26 mouse cellular contexts compared by ENCODE assay signal in the genomic region with DNA sequence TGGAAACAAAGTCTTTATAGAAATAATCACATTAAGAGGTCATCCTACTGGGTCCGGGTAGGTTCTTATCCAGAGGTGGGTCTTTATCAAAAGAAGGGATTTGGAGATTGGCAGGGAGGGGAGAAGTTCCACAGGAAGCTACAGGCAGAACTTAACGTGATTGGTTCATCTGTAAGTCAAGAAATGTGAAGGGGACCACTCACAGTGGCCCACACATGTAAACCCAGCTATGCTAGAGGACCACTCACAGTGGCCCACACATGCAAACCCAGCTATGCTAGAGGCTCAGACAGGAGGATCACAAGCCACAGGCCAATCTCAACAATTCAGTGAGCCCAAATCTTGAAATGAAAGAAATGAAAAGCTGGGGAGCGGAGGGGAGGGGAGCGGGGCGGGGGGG.
DNase-seq lines count a peak whose midpoint lies in the region; ATAC-seq and TF ChIP-seq lines count a peak whose summit lies in the region.
"Had no signal": no experiment of that assay in that cellular context is flagged by ENCODE, and none has a peak within 500 bp of the region (broad histone marks: within the 10 kb centered on the region; RNA-seq: fewer than 3 reads in every experiment).

No protein-coding gene starts in this region.

- H3K27ac ChIP-seq in ES-Bruce4 (ENCODE audit: insufficient read depth, low read length): no peak overlapping the region
- no peak overlapping the region for H3K27ac ChIP-seq in left cerebral cortex, adult 2 months
- no peak overlapping the region for H3K27ac ChIP-seq in intestine, postnatal 0 days (ENCODE audit: low read depth, low read length)
- H3K27ac ChIP-seq: embryonic facial prominence, embryonic 13.5 days; embryonic facial prominence, embryonic 15.5 days; forebrain, embryonic 10.5 days; forebrain, embryonic 12.5 days had no signal

- ATAC-seq in intestine, postnatal 0 days: no peak
- ATAC-seq: activated CD4-positive, CD25-positive, alpha-beta regulatory T cell, adult 4 months; CD4-positive, CD25-positive, alpha-beta regulatory T cell, adult 4 months; forebrain, embryonic 14.5 days; forebrain, embryonic 16.5 days; Patski had no signal

- H3K9ac ChIP-seq in ES-Bruce4 (ENCODE audit: low read depth, poor library complexity, severe bottlenecking): peak overlapping the region; percentile 49; the same call in 1 of the 2 replicates
- H3K9ac ChIP-seq in intestine, postnatal 0 days (ENCODE audit: low read depth, low read length): no peak overlapping the region
- H3K9ac ChIP-seq: embryonic facial prominence, embryonic 13.5 days; embryonic facial prominence, embryonic 15.5 days; forebrain, embryonic 12.5 days had no signal

- intact Hi-C loops in left cerebral cortex, adult 2 months (cut with DNase I): no loop called here

- peak; percentile 13 for DNase-seq in A20 (ENCODE audit: low read depth, low spot score)
- peak; percentile 69 for DNase-seq in R1 (ENCODE audit: low read depth, low spot score)
- DNase-seq in embryo, embryonic 11 days: no peak
- no peak for DNase-seq in left cerebral cortex, adult 2 months (ENCODE audit: extremely low spot score in 1 of 2, low spot score in 2 of 2)
- DNase-seq: adrenal gland, adult 8-10 months; adrenal gland, postnatal 14 days; adrenal gland, postnatal 36 days; B cell, adult 2 months; cerebellum, adult 11-12 months; cerebellum, adult 2 months; cerebellum, adult 9-10 months; cerebellum, postnatal 10 days; cerebellum, postnatal 25 days had no signal

- H3K4me1 ChIP-seq in ES-Bruce4 (ENCODE audit: control insufficient read depth, insufficient read depth, low read length): no peaks in the 10 kb centered on the region
- H3K4me1 ChIP-seq in intestine, postnatal 0 days (replicated peaks; ENCODE audit: control insufficient read depth, insufficient read depth, low read length): no peaks in the 10 kb centered on the region
- H3K4me1 ChIP-seq: embryonic facial prominence, embryonic 15.5 days had no signal

- TF ChIP-seq CTCF in ES-Bruce4 (IDR thresholded peaks at IDR 0.05; ENCODE audit: low read depth, low read length): no peak
- no peak for TF ChIP-seq CTCF in left cerebral cortex, adult 2 months (IDR thresholded peaks at IDR 0.05)
- TF ChIP-seq CTCF in intestine, postnatal 0 days (IDR thresholded peaks at IDR 0.05; ENCODE audit: low read depth): no peak

- 0 out of 2 replicates have a peak overlapping the region, but pooled peaks have one; percentile 32 for H3K4me3 ChIP-seq in ES-Bruce4 (ENCODE audit: low read depth, low read length)
- no peak overlapping the region for H3K4me3 ChIP-seq in left cerebral cortex, adult 2 months
- H3K4me3 ChIP-seq in intestine, postnatal 0 days (ENCODE audit: low read depth, low read length): no peak overlapping the region
- H3K4me3 ChIP-seq: embryonic facial prominence, embryonic 13.5 days; embryonic facial prominence, embryonic 15.5 days; erythroblast, embryonic 14.5 days; forebrain, embryonic 10.5 days; forebrain, embryonic 12.5 days had no signal

- no peak overlapping the region for H3K4me2 ChIP-seq in intestine, postnatal 0 days (replicated peaks; ENCODE audit: low read depth)
- H3K4me2 ChIP-seq: embryonic facial prominence, embryonic 13.5 days; embryonic facial prominence, embryonic 15.5 days; forebrain, embryonic 12.5 days had no signal

- no peaks in the 10 kb centered on the region for H3K27me3 ChIP-seq in ES-Bruce4 (ENCODE audit: control insufficient read depth, insufficient read depth, low read length, poor library complexity, severe bottlenecking)
- H3K27me3 ChIP-seq in intestine, postnatal 0 days (replicated peaks; ENCODE audit: control insufficient read depth, insufficient read depth, low read length): no peaks in the 10 kb centered on the region
- H3K27me3 ChIP-seq: CH12.LX; embryonic facial prominence, embryonic 13.5 days; embryonic facial prominence, embryonic 15.5 days; forebrain, embryonic 12.5 days; Patski had no signal

- WGBS in intestine, postnatal 0 days: 76% methylated on average over 5 of the region's 5 CpGs

- TF ChIP-seq EP300 in ES-Bruce4 (IDR thresholded peaks at IDR 0.05; ENCODE audit: insufficient read depth, low read depth, low read length): no peak

- H3K36me3 ChIP-seq in ES-Bruce4 (ENCODE audit: control insufficient read depth, insufficient read depth, low read length, poor library complexity, severe bottlenecking): no peaks in the 10 kb centered on the region
- no peaks in the 10 kb centered on the region for H3K36me3 ChIP-seq in intestine, postnatal 0 days (ENCODE audit: control insufficient read depth, insufficient read depth)
- H3K36me3 ChIP-seq: embryonic facial prominence, embryonic 13.5 days; embryonic facial prominence, embryonic 15.5 days; forebrain, embryonic 10.5 days; forebrain, embryonic 12.5 days had no signal

- no peaks in the 10 kb centered on the region for H3K9me3 ChIP-seq in ES-Bruce4 (replicated peaks; ENCODE audit: control insufficient read depth, insufficient read depth, low read length, poor library complexity, severe bottlenecking)
- H3K9me3 ChIP-seq in intestine, postnatal 0 days (ENCODE audit: control insufficient read depth): no peaks in the 10 kb centered on the region
- H3K9me3 ChIP-seq: embryonic facial prominence, embryonic 13.5 days; embryonic facial prominence, embryonic 15.5 days; forebrain, embryonic 10.5 days; forebrain, embryonic 12.5 days had no signal

- TF ChIP-seq POLR2A in ES-Bruce4 (IDR thresholded peaks at IDR 0.05; ENCODE audit: insufficient read depth, low read length): no peak

Comparison
In these comparisons a context has a peak if more than half of its experiments do, and no peak if none do; other contexts are left out.
1. DNase-seq: peak in A20 (single experiment) and R1 (single experiment); none in embryo, embryonic 11 days (single experiment) and left cerebral cortex, adult 2 months (0 of 2).